Mouse (Mus musculus) MEL-GATA-1-ER (cell line): ENCODE measurements around the gene Nsl1.

Experiments used
- DNase-seq: peaks from one replicate; pipeline ENCODE4 v3.0.0-alpha.2; 2012; ENCODE audit warnings: low read depth; ENCODE audit errors: extremely low read depth

Nsl1 gene

DNA sequence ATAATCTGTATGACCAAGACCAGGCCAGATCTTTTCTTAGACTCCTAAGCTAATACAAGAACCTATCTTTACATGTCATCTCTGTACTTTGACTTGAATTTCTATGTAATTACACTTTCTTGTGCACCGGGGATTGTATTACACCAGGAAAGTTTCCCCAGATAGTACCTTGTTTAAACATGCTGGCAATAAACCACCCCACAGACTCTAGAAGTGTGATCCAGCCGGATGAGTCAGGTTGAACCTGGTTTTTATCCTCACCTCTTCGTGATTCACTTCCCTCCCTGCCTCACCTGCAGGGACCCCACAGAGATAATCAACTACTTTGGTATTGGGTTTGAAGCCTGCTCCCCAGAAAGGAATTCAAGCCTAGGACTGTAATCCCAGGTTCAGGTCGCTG, 72.6 kb downstream of the Nsl1 start:
- no peak for DNase-seq
